Mouse (Mus musculus): ENCODE results near the gene Nhp2. TPM values are rescaled to one million over a fixed set of nuclear protein-coding genes. Genes with fewer than 3 reads are reported as not detected.

Gene Nhp2
- total and polyA plus RNA-seq, 2 experiments from 2014 or later: 43.9 to 105 TPM

DNA sequence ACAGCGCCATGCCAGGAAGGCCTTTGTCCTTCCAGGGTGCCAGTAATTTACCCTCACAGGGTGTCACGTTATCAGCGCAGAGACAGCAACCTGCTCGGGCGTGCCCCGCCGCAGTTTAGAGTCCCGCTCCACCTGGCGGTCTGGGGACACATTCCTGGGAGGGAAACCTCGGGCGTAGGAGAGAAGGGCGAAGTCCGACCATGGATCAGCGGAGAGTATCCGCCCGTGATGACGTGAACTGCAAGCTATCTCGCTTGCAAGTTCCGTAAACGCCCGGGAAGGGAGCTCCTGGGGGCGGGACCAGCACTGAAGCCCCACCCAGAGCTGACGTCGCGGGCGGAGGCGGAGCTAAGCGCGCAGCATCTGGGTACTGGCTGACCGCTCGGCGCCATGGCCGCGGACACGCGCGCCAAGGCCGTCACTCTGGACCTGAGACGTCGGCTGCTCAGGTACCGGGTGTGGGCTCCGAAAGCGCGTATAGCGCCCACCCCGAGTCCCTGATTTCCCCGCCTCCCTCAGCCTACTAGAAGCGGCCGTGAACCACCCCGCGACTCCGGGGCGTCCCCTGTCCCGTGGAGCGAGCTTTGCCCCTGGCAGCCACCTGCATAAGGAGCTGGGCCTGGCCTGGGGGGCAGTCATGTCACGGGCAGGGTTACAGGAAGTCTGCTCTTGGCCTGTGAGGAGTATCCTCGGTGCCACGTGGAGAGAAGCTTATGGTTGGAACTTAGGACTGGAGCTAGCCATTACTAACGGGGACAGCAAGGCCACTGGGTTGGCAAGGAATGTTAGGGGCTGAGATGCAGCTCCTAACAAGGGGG, 34.9 kb upstream of the Nhp2 start, which contains the start of gene Phykpl:
Phykpl (plus strand) TSS at position 327 of the 818 bp plus-strand sequence.
- peak; percentile 96 for ATAC-seq
- Histone ChIP-seq H3K36me3 (ENCODE audit: insufficient read depth, low read length) (peaks cover 16% of the 10 kb centered on the region), H3K4me3 (ENCODE audit: low read length) (peak within 1 kb of the TSS; percentile 64), H3K4me2 (ENCODE audit: low read depth, low read length) (peak within 1 kb of the TSS; percentile 93), H3K27ac (peak within 1 kb of the TSS; percentile 87), H3K9me3 (ENCODE audit: low read length) (no peaks in the 10 kb centered on the region), H3K27me3 (ENCODE audit: insufficient read depth, low read length) (no peaks in the 10 kb centered on the region), H3K4me1 (ENCODE audit: insufficient read depth, low read length) (peaks cover 16% of the 10 kb centered on the region; the same call in 1 of the 2 replicates), H3K9ac (replicated peaks; ENCODE audit: low read length) (peak within 1 kb of the TSS; percentile 74)
- 3% methylated on average over 58 of the region's 59 CpGs for WGBS
- peak; percentile 97 for DNase-seq (ENCODE audit: low spot score)
- peak; percentile 68 for TF ChIP-seq CTCF (IDR thresholded peaks at IDR 0.05; ENCODE audit: low read depth)

DNA sequence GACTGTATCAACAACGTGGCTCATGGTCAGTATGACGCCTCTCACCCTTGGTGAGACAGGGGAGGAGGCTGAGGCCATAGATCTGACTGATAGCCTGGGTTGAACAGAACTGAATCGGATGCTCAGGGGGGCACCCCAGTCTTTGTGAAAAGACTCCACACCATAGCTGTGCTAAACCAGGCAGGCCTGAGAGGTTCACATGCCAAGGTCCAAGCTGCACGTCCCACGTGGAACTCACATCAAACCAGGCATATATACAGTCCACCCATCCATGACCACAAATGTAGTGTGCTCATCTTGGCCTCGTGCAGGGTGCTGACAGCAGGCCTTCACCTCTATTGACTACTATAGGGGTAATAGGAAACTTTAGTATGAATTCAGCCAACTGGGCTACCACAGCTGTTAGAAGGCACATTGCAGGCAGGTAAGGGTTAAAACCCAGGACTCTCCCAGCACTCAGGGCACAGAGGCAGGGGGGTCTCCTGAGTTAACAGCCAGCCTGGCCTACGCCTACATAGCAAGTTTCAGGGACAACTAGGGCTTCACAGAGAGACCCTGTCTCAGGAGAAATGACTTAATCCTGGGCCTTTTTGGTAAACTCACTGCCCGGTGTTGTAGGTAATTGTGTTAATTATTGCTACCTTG, 33.8 kb upstream of the Nhp2 start:
- H3K4me2 ChIP-seq (ENCODE audit: low read depth, low read length): peak overlapping the region; percentile 93
- DNase-seq (ENCODE audit: low spot score): no peak
- 63% methylated on average over 8 of the region's 8 CpGs for WGBS
- H3K4me3 ChIP-seq (ENCODE audit: low read length): peak overlapping the region; percentile 64; the same call in 1 of the 2 replicates
- peaks cover 22% of the 10 kb centered on the region for H3K36me3 ChIP-seq (ENCODE audit: insufficient read depth, low read length)
- no peaks in the 10 kb centered on the region for H3K27me3 ChIP-seq (ENCODE audit: insufficient read depth, low read length)
- no peak for ATAC-seq
- no peak for TF ChIP-seq CTCF (IDR thresholded peaks at IDR 0.05; ENCODE audit: low read depth)
- peak overlapping the region; percentile 74; the same call in 1 of the 2 replicates for H3K9ac ChIP-seq (replicated peaks; ENCODE audit: low read length)
- no peaks in the 10 kb centered on the region for H3K9me3 ChIP-seq (ENCODE audit: low read length)
- peaks cover 16% of the 10 kb centered on the region; the same call in 1 of the 2 replicates for H3K4me1 ChIP-seq (ENCODE audit: insufficient read depth, low read length)
- peak overlapping the region; percentile 87 for H3K27ac ChIP-seq

DNA sequence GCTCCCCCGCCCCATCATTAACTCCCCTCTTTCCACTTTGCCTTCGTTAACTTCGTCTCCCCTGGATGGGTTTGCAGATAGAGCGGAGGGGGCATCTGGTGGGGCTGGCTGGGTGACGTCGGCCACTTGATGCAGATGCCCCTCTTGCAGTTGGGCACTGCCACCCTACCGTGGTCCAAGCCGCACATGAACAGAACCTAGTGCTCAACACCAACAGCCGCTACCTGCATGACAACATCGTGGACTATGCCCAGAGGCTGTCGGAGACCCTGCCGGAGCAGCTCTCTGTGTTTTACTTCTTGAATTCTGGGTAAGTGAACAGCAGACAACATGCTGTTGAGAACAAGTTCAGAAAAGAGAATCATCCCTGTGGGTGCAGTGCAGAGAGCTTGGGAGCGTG, 33.1 kb upstream of the Nhp2 start:
- H3K27ac ChIP-seq: no peak overlapping the region
- peaks cover 16% of the 10 kb centered on the region; the same call in 1 of the 2 replicates for H3K4me1 ChIP-seq (ENCODE audit: insufficient read depth, low read length)
- no peak for DNase-seq (ENCODE audit: low spot score)
- H3K4me3 ChIP-seq (ENCODE audit: low read length): no peak overlapping the region
- no peaks in the 10 kb centered on the region for H3K27me3 ChIP-seq (ENCODE audit: insufficient read depth, low read length)
- H3K4me2 ChIP-seq (ENCODE audit: low read depth, low read length): no peak overlapping the region
- 95% methylated on average over 13 of the region's 13 CpGs for WGBS
- no peak for TF ChIP-seq CTCF (IDR thresholded peaks at IDR 0.05; ENCODE audit: low read depth)
- H3K36me3 ChIP-seq (ENCODE audit: insufficient read depth, low read length): peaks cover 22% of the 10 kb centered on the region
- no peak overlapping the region for H3K9ac ChIP-seq (replicated peaks; ENCODE audit: low read length)
- H3K9me3 ChIP-seq (ENCODE audit: low read length): no peaks in the 10 kb centered on the region
- ATAC-seq: no peak

DNA sequence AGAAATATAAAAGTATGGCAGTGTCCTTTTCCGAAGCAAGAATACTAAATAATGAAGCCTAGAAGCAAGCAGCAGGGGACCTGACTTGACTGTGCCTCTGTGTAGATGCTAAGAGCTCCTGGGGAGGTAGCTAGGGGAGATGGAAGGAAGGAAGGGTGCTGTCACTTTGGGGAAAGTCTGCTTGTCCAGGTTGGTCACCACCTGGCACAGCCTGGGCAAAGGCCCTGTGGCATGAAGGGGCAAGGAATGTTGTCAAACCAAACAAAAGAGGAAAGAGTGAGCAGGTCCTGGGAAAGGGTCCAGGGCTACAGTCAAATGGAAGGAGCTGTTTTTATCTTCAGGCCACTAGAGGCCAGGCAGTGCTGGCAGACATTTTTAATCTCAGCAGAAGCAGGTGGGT, 32.5 kb upstream of the Nhp2 start:
- Histone ChIP-seq H3K36me3 (ENCODE audit: insufficient read depth, low read length) (peaks cover 27% of the 10 kb centered on the region), H3K4me2 (ENCODE audit: low read depth, low read length) (no peak overlapping the region)

DNA sequence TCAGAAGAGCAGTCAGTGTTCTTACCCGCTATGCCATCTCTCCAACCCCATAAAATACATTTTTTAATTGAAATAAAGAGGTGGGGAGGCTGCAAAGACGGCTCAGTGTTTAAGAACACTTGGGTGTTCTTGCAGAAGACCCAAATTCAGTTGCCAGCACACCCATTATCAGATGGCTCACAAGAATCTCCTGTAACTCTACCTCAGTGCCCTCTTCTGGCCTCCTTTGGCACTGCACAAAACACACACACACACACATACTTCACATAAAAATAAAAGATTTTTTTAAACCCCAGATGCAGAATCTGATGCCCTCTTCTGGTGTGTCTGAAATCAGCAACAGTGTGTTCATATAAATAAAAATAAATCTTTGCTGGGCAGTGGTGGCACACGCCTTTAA, 30.7 kb upstream of the Nhp2 start:
- Histone ChIP-seq H3K9me3 (ENCODE audit: low read length) (no peaks in the 10 kb centered on the region), H3K27ac (no peak overlapping the region), H3K4me2 (ENCODE audit: low read depth, low read length) (no peak overlapping the region), H3K4me1 (ENCODE audit: insufficient read depth, low read length) (peaks cover 16% of the 10 kb centered on the region; the same call in 1 of the 2 replicates), H3K4me3 (ENCODE audit: low read length) (no peak overlapping the region), H3K27me3 (ENCODE audit: insufficient read depth, low read length) (no peaks in the 10 kb centered on the region), H3K9ac (replicated peaks; ENCODE audit: low read length) (no peak overlapping the region), H3K36me3 (ENCODE audit: insufficient read depth, low read length) (peaks cover 42% of the 10 kb centered on the region)
- 98% methylated on average over 3 of the region's 3 CpGs for WGBS
- TF ChIP-seq CTCF (IDR thresholded peaks at IDR 0.05; ENCODE audit: low read depth): no peak
- DNase-seq (ENCODE audit: low spot score): no peak
- no peak for ATAC-seq

More for the DNA sequence above, 32.5 kb upstream of the Nhp2 start:
- H3K9me3 ChIP-seq (ENCODE audit: low read length): no peaks in the 10 kb centered on the region
- H3K4me3 ChIP-seq (ENCODE audit: low read length): no peak overlapping the region
- WGBS: 82% methylated on average over 1 of the region's 1 CpGs
- H3K9ac ChIP-seq (replicated peaks; ENCODE audit: low read length): no peak overlapping the region
- DNase-seq (ENCODE audit: low spot score) (no peak), ATAC-seq (no peak)
- H3K4me1 ChIP-seq (ENCODE audit: insufficient read depth, low read length): peaks cover 16% of the 10 kb centered on the region; the same call in 1 of the 2 replicates
- H3K27ac ChIP-seq: no peak overlapping the region
- H3K27me3 ChIP-seq (ENCODE audit: insufficient read depth, low read length): no peaks in the 10 kb centered on the region
- no peak for TF ChIP-seq CTCF (IDR thresholded peaks at IDR 0.05; ENCODE audit: low read depth)

DNA sequence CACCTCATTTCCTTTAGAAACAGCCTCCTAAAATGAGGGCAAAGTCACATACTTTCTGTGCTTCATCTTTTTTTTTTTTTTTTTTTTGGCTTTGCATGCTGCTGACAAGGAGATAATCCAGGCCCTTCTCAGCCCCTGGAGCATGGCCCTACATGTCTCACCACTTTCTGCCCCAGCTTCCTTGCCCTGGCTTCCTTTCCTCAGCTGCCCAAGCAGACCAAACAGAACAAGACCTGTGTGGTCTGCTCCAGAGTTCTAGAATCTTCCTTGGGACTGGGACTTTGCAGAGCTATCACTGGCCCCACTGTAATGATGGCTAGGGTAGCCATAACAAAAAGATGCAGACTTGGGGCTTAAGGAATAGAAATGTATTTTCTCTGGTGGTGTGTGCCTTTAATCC, 29.5 kb upstream of the Nhp2 start:
- H3K4me1 ChIP-seq (ENCODE audit: insufficient read depth, low read length): peaks cover 10% of the 10 kb centered on the region; the same call in 1 of the 2 replicates
- no peaks in the 10 kb centered on the region for H3K27me3 ChIP-seq (ENCODE audit: insufficient read depth, low read length)
- no peaks in the 10 kb centered on the region for H3K9me3 ChIP-seq (ENCODE audit: low read length)
- TF ChIP-seq CTCF (IDR thresholded peaks at IDR 0.05; ENCODE audit: low read depth): no peak
- no peak overlapping the region for H3K4me2 ChIP-seq (ENCODE audit: low read depth, low read length)
- H3K36me3 ChIP-seq (ENCODE audit: insufficient read depth, low read length): peaks cover 46% of the 10 kb centered on the region
- no peak for DNase-seq (ENCODE audit: low spot score)
- no peak overlapping the region for H3K4me3 ChIP-seq (ENCODE audit: low read length)
- ATAC-seq: no peak
- no peak overlapping the region for H3K27ac ChIP-seq
- no peak overlapping the region for H3K9ac ChIP-seq (replicated peaks; ENCODE audit: low read length)
